Mouse (Mus musculus) olfactory bulb, adult 2 months (tissue): ENCODE measurements around the gene Lsp1. TPM values are rescaled to one million over a fixed set of nuclear protein-coding genes. Genes with fewer than 3 reads are reported as not detected.

Experiments used
- H3K27ac ChIP-seq: fragments of 200-500 bp; 2 replicates; pipeline ENCODE4 v1.5.1; 2012; ENCODE audit warnings: low read depth, low read length; ENCODE audit not compliant: insufficient read depth
- H3K4me1 ChIP-seq: fragments of 200-500 bp; 2 replicates; pipeline ENCODE4 v1.6.1; 2012; ENCODE audit warnings: low read length; ENCODE audit not compliant: control insufficient read depth, insufficient read depth
- H3K4me3 ChIP-seq: fragments of 200-500 bp; 2 replicates; pipeline ENCODE4 v1.5.1; 2012; ENCODE audit warnings: mild to moderate bottlenecking, low read depth, low read length, moderate library complexity; ENCODE audit not compliant: insufficient read depth
- CTCF ChIP-seq: fragments of 200-500 bp; IDR thresholded peaks from 2 replicates; pipeline ENCODE4 v1.5.1; 2012; ENCODE audit warnings: low read depth, mild to moderate bottlenecking, low read length, moderate library complexity; ENCODE audit not compliant: insufficient read depth
- POLR2A ChIP-seq: fragments of 200-500 bp; IDR thresholded peaks from 2 replicates; pipeline ENCODE4 v1.6.1; 2012; ENCODE audit warnings: mild to moderate bottlenecking, low read depth, low read length, moderate library complexity; ENCODE audit not compliant: insufficient read depth
- WGBS: fragments of 180-500 bp; shearing (Covaris S2); methylation state at CpG from one replicate; pipeline ENCODE4 v1.1.7; 2018; 5-methylcytosine and 5-hydroxymethylcytosine counted together
- polyA plus RNA-seq: library from polyadenylated mRNA; stranded (reverse); fragments of >200 nt; gene quantifications from 2 replicates; pipeline ENCODE4 v1.2.4, GENCODE M21; 2012; ENCODE audit warnings: low replicate concordance; ENCODE audit not compliant: missing spikeins, insufficient read depth, insufficient read length

Gene Lsp1
- polyA plus RNA-seq, 1 experiment: not detected

DNA sequence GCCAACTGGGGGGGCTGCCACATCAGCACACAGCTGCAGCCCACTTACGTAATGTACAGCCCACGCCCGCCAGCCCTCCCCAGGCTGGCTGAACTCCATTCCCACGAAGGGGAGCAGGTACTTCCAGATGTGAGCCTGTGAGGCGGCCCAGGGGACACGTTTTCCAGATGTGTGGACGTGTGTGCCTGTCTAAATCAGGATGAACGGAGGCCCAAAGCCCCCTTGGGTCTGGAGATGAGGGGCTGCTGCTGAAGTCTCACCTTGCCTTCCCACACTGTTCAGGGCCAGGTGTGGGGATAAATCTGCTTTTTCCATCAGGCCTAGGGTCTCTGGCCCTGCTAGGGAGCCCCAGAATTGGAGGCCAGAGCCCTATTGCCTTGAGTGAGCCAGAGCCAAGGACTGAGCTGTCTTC is 26.1 kb downstream of the Lsp1 start:
- TF ChIP-seq CTCF: no peak
- no peak overlapping the region for H3K4me3 ChIP-seq

DNA sequence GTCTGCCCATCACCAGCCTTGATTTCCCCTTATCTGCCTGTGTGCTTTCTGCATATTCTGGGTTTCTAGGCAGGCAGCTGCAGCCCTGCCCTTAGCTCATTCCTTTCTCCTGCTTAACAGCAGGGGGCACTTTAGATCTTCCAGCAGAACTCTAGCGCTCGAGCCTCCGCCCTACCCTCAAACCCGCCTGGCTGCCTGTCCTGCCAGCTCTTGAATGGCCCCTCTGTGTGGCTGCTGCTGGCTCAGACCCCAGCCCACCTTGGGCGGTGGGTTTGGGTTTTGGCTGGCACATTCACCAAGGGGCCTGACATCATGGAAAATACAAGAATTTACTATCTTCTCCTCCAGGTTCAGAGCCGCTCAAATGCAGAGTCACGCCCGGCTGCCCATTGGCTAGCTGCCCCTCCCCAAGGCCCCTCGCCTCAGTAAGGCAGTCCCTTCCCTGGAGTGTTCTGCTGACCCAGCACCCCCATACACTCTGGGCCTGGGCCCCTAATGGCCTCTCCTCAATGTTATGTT is 26.8 kb downstream of the Lsp1 start:
- H3K27ac ChIP-seq: no peak overlapping the region
- H3K4me1 ChIP-seq: no peaks in the 10 kb centered on the region
- 17% methylated on average over 9 of the region's 9 CpGs for WGBS
- H3K4me3 ChIP-seq: no peak overlapping the region
- TF ChIP-seq POLR2A: no peak
- peak; percentile 24; the same call in 1 of the 2 replicates for TF ChIP-seq CTCF

More for the DNA sequence above, 26.1 kb downstream of the Lsp1 start:
- no peak overlapping the region for H3K27ac ChIP-seq
- H3K4me1 ChIP-seq: peaks cover 5% of the 10 kb centered on the region
- WGBS: 92% methylated on average over 8 of the region's 8 CpGs

DNA sequence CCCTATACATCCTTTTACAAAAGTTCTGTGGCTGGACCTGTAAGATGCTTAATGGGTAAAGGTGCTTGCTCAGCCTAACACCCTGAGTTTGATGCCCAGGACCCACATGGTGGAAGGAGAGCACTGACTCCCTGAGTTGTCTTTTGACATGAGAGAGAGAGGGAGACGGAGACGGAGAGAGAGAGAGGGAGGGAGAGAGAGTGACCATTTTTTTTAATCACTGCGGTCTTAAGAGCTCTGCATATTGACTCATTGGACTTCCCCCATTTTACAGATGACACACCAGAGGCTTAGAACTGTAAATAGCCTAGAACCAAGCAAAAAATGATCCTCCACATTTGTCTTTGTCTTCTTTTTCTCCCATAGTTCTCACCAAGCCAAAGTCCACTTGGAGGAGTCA is 27.4 kb downstream of the Lsp1 start:
- no peak overlapping the region for H3K4me3 ChIP-seq
- WGBS: 94% methylated on average over 3 of the region's 3 CpGs

DNA sequence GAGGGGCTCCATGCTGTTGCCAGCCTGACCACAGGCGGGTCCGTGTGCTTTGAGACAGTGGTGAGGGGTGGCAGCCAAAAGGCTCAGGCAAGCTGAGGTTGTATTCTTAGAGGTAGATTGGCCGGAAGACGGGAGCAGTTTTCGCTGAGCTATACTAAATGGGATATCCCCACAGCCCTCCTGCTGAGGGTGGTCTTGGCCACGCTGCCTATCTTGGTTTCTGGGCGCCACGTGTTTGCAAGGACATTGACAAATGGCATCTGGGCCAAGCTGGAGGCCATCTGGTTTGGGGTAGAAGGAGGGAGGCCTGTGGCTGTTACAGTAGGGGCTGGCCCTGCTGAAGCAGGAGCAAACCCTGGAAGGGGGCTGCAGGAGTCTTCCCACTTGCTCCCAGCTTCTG is 32.9 kb downstream of the Lsp1 start:
- H3K4me1 ChIP-seq: no peaks in the 10 kb centered on the region
- H3K4me3 ChIP-seq: no peak overlapping the region
- WGBS: 93% methylated on average over 8 of the region's 8 CpGs
- H3K27ac ChIP-seq: no peak overlapping the region
- no peak for TF ChIP-seq POLR2A
- no peak for TF ChIP-seq CTCF

More for the DNA sequence above, 27.4 kb downstream of the Lsp1 start:
- H3K27ac ChIP-seq: no peak overlapping the region
- no peaks in the 10 kb centered on the region for H3K4me1 ChIP-seq
- no peak for TF ChIP-seq CTCF

DNA sequence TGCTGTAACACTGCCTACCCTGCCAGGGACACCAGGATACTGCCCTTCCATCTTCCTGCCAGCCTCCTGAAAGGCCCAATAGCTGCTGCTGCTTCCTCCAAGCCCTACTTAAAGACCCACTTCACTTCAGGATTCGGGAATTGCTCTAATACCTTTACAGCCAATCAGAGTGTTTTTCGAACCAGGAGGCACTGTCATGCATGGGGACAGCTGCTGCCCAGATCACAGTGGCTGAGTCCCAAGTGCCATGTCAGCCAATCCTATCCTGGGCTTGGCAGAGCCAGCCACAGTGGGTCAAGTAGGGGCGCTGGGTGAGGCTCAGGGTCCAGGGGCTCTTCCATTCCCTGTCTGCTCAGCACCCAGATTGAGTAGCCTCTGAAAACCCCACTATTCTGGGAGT is 35.5 kb downstream of the Lsp1 start:
- Histone ChIP-seq H3K4me1 (no peaks in the 10 kb centered on the region), H3K27ac (no peak overlapping the region), H3K4me3 (no peak overlapping the region)
- TF ChIP-seq POLR2A (no peak), CTCF (no peak)
- 80% methylated on average over 3 of the region's 3 CpGs for WGBS

DNA sequence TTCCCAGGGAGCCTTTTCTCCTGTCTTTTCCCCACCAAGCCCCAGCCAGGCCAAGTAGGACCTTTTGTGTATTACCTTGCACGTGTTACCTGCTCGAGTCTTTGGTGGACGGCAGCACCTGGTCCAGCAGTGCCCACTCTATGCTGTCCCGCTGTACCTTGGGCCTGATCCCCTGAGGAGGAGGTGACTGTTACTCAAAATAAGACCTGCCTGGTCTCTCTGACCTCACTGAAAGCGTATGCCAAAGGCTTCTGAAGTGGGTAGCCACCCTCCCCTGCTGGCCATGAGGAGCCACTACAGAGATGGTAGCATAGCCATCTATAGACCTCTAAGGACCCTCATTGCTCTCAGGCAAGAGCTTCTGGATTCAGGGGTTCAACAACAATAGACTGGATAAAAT is 36.2 kb downstream of the Lsp1 start:
- H3K4me1 ChIP-seq: no peaks in the 10 kb centered on the region
- no peak overlapping the region for H3K27ac ChIP-seq
- WGBS: 85% methylated on average over 5 of the region's 5 CpGs
- no peak overlapping the region for H3K4me3 ChIP-seq
- TF ChIP-seq POLR2A (no peak), CTCF (no peak)

DNA sequence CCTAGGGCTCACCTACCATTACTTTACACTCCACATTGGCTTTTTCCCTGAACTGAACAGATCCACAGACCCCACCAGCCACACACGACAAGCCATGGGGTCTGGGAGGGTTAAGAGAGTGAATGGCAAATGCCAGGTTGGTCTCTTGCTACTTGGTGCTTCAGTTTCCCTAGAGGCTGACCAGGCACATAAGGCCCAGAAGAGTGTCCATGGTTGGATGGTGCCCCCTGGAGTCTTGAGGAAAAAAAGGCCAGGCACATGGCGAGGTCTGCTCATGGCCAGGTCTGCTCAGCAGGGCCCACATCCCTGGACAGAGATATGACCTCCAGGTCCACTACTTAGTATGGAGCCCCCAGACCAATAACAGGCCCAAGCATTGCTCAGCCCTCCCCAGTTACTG is 37.2 kb downstream of the Lsp1 start:
- H3K4me3 ChIP-seq: no peak overlapping the region
- no peaks in the 10 kb centered on the region for H3K4me1 ChIP-seq
- WGBS: 92% methylated on average over 2 of the region's 2 CpGs
- no peak overlapping the region for H3K27ac ChIP-seq
- no peak for TF ChIP-seq CTCF
- no peak for TF ChIP-seq POLR2A

DNA sequence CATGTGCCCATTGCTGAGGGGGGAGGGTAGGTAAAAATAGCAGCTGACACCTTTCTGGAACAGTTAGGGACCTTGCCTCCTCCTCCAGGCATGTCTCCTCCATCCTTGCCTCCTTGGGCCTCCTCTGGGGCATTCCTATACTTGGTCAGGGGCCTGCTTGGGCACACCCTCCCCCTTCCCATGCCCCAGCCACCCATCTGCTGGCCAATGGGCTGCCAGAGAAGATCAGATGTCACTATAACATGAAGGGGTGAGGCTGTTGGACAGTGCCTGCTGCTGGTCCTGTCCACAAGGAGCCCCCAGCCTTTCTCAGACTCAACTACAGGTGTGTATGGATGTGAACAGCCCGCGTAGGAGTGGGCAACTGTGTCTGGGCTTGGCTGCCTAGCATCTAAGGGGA is 38.0 kb downstream of the Lsp1 start, which contains the start of gene Tnnt3:
Gene Tnnt3, plus strand, starts transcription at position 262 of the 400 bp plus-strand sequence.
- H3K4me1 ChIP-seq: no peaks in the 10 kb centered on the region
- WGBS: 86% methylated on average over 2 of the region's 2 CpGs
- TF ChIP-seq POLR2A (no peak), CTCF (no peak)
- H3K4me3 ChIP-seq: no peak within 1 kb of the TSS
- H3K27ac ChIP-seq: no peak within 1 kb of the TSS

DNA sequence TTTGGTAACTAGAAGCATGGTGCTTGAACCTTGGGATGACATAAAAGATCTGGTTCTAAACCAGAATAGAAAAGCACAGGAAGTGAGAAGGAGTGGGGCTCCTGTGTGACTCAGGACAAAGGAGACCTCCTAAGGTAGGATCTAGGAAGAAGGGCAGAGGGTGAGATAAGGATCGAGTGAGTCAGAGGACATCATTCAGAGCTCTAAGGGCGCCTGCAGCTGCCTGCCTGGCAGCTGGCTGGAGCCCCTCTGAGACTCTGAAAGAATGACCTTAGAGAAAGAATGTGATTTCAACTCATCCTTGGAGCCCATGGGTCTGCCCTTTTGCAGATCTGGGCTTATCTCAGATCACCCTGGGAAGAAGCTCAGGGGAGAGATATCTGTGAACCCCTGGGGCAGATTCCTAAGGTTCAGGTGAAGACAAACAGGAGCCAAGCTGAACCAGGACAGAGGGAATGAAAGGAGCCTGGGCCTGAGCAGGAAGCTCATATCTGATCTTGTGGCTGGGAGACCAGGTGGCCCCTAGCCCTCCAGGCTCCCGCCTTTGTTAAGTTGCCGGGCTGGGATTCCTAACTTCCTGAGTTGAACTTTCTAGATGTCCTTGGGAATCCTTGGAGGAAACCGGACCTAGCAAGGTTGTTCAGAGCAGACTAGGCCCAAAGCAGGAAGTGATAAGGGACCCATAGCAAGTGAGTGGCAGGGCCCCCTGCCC is 38.6 kb downstream of the Lsp1 start:
- WGBS: 88% methylated on average over 5 of the region's 5 CpGs
- no peaks in the 10 kb centered on the region for H3K4me1 ChIP-seq
- TF ChIP-seq POLR2A (no peak), CTCF (no peak)
- no peak overlapping the region for H3K4me3 ChIP-seq
- H3K27ac ChIP-seq: no peak overlapping the region
